In genomic region chr5:98902339-98902738, GRCm38 (mm10) we compare ENCODE assay signal across 9 mouse cellular contexts. TPM values are rescaled to one million over a fixed set of nuclear protein-coding genes. Genes with fewer than 3 reads are reported as not detected.
DNase-seq lines count a peak whose midpoint lies in the region; ATAC-seq and TF ChIP-seq lines count a peak whose summit lies in the region.
"Had no signal": no experiment of that assay in that cellular context is flagged by ENCODE, and none has a peak within 500 bp of the region (broad histone marks: within the 10 kb centered on the region; RNA-seq: fewer than 3 reads in every experiment).

No protein-coding gene starts in this region.

- H3K4me2 ChIP-seq in midbrain, embryonic 13.5 days (replicated peaks): no peak overlapping the region

- H3K36me3 ChIP-seq in midbrain, embryonic 13.5 days: no peaks in the 10 kb centered on the region

- no peak overlapping the region for H3K9ac ChIP-seq in midbrain, embryonic 13.5 days (replicated peaks)

- 64% methylated on average over 4 of the region's 4 CpGs for WGBS in midbrain, embryonic 13.5 days

- no peak for ATAC-seq in cerebellum, adult (ENCODE audit: insufficient number of reproducible peaks, low FRiP score, low TSS enrichment)
- peak; percentile 62; the same call in 1 of the 2 replicates for ATAC-seq in midbrain, embryonic 13.5 days
- no peak for ATAC-seq in CD4-positive, CD25-positive, alpha-beta regulatory T cell, adult 4 months
- no peak for ATAC-seq in monocyte, adult 5-6 weeks (replicated peaks; ENCODE audit: insufficient number of reproducible peaks, low FRiP score, low TSS enrichment, poor library complexity, severe bottlenecking)

- H3K4me1 ChIP-seq in midbrain, embryonic 13.5 days (replicated peaks): no peaks in the 10 kb centered on the region

- no peak overlapping the region for H3K27ac ChIP-seq in midbrain, embryonic 13.5 days

- DNase-seq in cerebellum, adult 9-10 months: peak; percentile 5
- peak; percentile 49 for DNase-seq in layer of hippocampus, adult 9-10 months (ENCODE audit: low spot score)
- no peak for DNase-seq in layer of hippocampus, postnatal 25 days (ENCODE audit: extremely low spot score in 1 of 2, low spot score in 1 of 2)
- peak; percentile 84 for DNase-seq in brain, embryonic 14.5 days (ENCODE audit: low read depth)

- no peak for TF ChIP-seq POLR2A in brain, embryonic 14.5 days (IDR thresholded peaks at IDR 0.05; ENCODE audit: borderline replicate concordance, extremely low read depth, insufficient read depth, insufficient read length, poor library complexity, severe bottlenecking)

- H3K27me3 ChIP-seq in midbrain, embryonic 13.5 days: no peaks in the 10 kb centered on the region

- H3K4me3 ChIP-seq in midbrain, embryonic 13.5 days (replicated peaks): no peak overlapping the region

- TF ChIP-seq CTCF in brain, embryonic 14.5 days (IDR thresholded peaks at IDR 0.05; ENCODE audit: borderline replicate concordance, extremely low read depth, insufficient read depth, insufficient read length): peak; percentile 49; the same call in 1 of the 2 replicates

- H3K9me3 ChIP-seq in midbrain, embryonic 13.5 days: no peaks in the 10 kb centered on the region

RNA-seq across cellular contexts. Expression of gene Bmp3, which starts 48.1 kb away (rescaled TPM):
- total RNA-seq in layer of hippocampus, postnatal 25 days (2021): 1 to 10 TPM; 3.6 to 3.7 TPM
- polyA plus RNA-seq in brain, embryonic 14.5 days (2012; rRNA removed): 1.5 and 1.9 TPM in 2 replicates
- 1.0 and 1.1 TPM in 2 replicates for polyA plus RNA-seq in midbrain, embryonic 13.5 days (2015; fragmentation: Nextera tagmentation; extraction: Ambion mirVana)
- under 1 TPM in 1 of 2 experiments, not detected in 1; 0.27 TPM for polyA plus RNA-seq in CD4-positive, CD25-positive, alpha-beta regulatory T cell, adult 4 months (2017; shearing (Covaris generic))
- total RNA-seq in monocyte, adult 5-6 weeks (2017): not detected in 3 replicates
- total RNA-seq: neutrophil, adult 5-6 weeks had no signal

Comparison
In these comparisons a context has a peak if more than half of its experiments do, and no peak if none do; other contexts are left out.
1. DNase-seq: peak in cerebellum, adult 9-10 months (single experiment), layer of hippocampus, adult 9-10 months (single experiment) and brain, embryonic 14.5 days (single experiment); none in layer of hippocampus, postnatal 25 days (0 of 2).